Mouse (Mus musculus) cerebellum, adult 2 months (tissue): ENCODE results near the gene Tcf7l2.

Experiments
- CTCF ChIP-seq: fragments of 200-500 bp; IDR thresholded peaks from 2 replicates; pipeline ENCODE4 v1.5.1; 2011; ENCODE audit warnings: low read depth, mild to moderate bottlenecking, control low read depth, low read length, moderate library complexity, borderline replicate concordance; ENCODE audit not compliant: insufficient read depth
- POLR2A ChIP-seq: fragments of 200-500 bp; IDR thresholded peaks from 2 replicates; pipeline ENCODE4 v1.6.1; 2011; ENCODE audit warnings: low read length, control low read depth, borderline replicate concordance; ENCODE audit not compliant: insufficient read depth

- TF ChIP-seq POLR2A (no peak), CTCF (no peak)
Observed at GRCm38 (mm10) chr19:55926858-55927673, 185.4 kb downstream of the Tcf7l2 start.
